Mouse (Mus musculus) cerebellum, adult (tissue): ENCODE data around the gene 3110040M04Rik.

Experiments
- ATAC-seq: cut with Nextera tagmentation; 2 replicates; pipeline ENCODE4 v1.9.2; 2017; ENCODE audit warnings: mild to moderate bottlenecking, moderate library complexity, mixed read lengths; ENCODE audit not compliant: insufficient number of reproducible peaks, low FRiP score, low TSS enrichment

Gene 3110040M04Rik

DNA sequence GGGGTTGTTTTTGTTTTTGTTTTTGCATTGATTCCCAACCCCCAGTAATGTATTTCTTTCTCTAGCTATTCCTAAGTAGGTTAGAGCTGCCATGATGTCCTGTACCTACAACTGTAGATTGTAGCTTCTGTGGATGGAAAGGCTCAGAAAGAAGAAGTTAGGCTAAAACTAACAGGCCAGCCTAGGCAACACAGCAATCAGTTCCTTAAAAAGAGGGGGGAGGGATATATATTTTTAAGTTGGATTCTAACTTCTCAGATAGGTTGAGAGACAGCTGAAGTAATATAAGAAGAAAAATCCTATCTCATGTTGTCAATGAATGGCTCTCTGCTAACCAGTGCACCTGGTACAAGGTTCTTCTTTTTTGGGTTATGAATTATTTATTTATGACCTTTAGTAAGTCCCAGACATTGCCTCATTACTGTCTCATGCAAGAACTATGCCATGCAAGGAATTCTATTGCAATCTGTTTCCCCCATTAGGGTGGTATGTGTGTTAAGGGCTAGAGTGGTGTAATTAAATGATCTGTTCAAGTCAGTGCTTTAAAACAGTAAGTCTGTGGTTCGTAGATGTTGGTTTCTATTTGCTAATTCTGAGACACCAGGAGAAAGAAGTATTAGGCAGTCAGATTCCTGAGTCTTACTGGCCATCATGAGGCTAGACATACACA is 24.5 kb downstream of the 3110040M04Rik start:
- no peak for ATAC-seq

- no peak for ATAC-seq
Measured at GRCm38 (mm10) chr1:151232346-151232745, 28.4 kb downstream of the 3110040M04Rik start.

DNA sequence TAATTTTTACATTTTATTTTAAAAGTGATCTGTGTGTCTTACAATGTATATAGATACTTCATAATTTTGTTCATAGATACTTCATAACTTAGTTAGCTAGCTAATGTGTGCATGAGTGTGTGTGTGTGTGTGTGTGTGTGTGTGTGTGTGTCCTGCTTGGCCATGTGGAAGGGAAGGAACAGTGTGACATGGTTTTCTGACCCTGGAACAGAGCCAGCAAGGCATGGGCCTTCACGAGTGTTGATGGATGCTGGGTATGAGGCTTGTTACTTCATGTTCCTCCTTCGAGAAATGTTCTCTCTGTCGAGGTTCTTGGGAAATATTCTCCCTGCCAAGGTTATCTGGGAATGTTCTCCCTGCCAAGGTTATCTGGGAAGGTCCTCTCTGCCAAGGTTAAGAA is 29.8 kb downstream of the 3110040M04Rik start:
- ATAC-seq: no peak

DNA sequence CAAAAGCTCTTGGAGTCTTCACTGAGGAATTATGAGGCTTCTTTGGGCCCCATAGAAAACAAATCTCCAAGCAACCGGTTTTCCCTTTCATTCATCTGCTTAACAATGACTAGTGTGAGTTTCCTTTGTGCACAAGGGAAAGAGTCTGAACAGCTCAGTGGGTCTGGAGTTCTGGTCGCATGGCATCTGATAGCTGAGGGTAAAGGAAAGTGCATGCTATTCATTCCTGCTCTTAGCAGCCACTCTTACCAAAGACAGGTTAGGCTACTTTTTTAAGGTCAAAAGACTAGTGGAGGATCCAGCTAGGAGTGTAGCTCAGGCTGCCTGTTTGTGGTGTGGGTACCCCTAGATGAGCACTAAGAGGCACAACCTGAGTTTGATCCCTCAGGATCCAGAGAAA is 31.7 kb downstream of the 3110040M04Rik start:
- no peak for ATAC-seq

GRCm38 (mm10) chr1:151236141-151236930 is 32.4 kb downstream of the 3110040M04Rik start:
- ATAC-seq: no peak

DNA sequence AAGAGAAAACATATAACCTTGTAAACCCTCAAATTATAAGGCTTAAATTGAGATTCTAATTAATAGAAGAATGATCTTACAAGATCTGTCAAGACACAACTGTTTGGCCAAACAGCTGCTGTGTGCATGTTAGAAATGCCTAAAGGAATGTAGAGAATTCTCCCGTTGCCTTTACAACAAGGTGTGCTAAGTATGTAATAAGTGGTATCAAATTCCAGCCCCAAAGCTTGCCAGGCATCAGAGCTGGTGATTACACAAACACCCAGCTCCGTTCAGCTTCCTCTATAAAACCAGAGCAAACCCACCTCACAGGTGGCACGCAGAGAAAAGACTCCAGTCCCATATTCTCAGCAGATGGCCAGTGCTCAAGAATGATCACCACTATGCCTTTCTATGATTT is 33.9 kb downstream of the 3110040M04Rik start:
- no peak for ATAC-seq

GRCm38 (mm10) chr1:151243332-151243731 is 39.4 kb downstream of the 3110040M04Rik start:
- ATAC-seq: no peak

DNA sequence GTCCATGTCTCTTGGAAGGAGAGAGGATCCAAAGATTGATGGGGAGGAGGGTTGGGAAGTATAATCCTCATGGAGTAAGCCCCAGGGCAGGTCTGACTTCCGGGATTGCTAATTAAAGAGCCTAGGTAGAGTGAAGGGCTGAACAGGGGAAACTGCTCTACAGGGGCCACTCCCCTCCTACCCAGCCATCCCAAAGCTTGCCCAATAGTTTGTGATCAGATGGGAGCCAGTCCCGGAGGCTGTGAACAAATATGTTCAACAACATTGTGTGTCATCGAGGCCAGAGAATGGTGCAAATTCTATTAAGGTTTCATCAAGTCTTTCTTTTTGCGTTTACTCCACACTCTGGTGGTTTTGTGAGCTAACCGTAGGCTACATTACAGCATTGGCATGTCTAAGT is 40.1 kb downstream of the 3110040M04Rik start:
- ATAC-seq: no peak

DNA sequence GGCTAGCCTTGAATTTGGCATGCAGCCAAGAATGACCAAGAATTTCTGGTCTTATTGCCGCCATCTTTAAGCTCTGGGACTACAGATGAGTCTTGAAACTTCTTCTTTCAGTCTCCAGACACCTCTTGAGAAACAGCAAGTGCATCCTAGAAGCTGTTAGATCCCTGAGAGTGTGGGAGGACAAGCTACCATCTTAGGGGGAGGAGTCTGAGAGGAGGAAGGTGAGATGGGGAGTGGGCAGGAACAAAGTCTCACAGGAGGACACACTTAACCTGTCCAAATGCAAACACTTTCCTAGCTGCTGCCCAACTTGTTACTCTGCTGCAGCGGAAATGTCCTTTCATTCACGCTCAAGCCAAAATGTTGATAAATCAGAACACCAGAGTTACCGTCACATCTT is 40.8 kb downstream of the 3110040M04Rik start:
- ATAC-seq: no peak

- no peak for ATAC-seq
Measured at GRCm38 (mm10) chr1:151245165-151245564, 41.2 kb downstream of the 3110040M04Rik start.

DNA sequence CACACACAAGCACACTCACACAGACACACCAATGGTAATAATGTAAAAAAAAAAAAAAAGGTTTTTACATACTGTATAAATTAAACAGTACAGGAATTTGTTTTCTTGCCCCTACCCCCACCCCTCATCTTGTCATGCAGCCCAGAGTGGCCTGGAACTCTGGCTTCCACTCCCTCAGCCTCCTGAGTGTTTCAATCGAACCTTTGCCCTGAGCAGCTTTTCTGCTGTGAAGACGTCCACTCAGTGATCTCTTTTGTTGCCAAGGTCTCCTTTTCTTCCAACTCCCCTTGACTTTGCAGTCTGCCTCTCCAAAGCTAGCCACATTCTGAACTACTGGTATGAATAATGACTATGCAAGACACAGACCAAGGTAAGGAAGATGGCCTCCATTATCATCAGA is 41.9 kb downstream of the 3110040M04Rik start:
- no peak for ATAC-seq

- no peak for ATAC-seq
Measured at GRCm38 (mm10) chr1:151250109-151250508, 46.2 kb downstream of the 3110040M04Rik start.

- ATAC-seq: no peak
Measured at GRCm38 (mm10) chr1:151250529-151251193, 46.7 kb downstream of the 3110040M04Rik start.

DNA sequence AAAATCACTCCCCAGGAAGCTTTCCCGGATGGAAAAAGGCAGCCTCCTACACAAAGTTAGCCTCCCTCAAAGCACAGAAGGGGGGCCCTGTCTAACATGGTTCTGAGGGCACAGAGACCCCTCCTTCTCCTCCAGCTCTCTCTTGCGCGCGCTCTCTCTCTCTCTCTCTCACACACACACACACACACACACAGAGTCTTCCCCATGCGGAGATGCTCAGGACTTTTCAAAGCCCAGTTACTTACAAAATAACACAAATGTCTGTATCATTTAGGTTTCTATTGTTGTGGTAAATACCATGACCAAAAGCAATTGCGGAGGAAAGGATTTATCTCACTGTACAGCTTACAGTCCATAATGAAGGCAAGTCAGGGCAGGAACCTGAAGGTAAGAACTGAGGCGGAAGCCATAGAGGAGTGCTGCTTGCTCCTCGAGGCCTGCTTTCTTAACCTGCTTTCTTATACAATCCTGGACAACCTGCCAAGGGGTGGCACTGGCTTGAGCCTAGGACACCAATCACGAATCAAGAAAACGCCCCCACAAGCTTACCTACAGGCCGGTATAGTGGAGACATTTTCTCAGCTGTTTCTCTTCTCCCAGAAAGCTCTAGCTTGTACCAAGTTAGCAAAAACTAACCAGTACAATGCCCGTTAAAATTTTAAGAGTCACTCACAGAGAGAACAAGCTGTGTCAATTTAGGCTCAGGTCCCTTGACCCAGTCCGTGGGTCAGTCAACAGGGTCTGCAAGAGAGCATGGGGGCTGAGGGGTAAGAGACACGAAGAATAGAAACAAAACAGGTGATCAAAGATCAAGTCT is 47.5 kb downstream of the 3110040M04Rik start:
- ATAC-seq: no peak
